Mouse (Mus musculus) activated CD4-positive, CD25-positive, alpha-beta regulatory T cell (primary cell): ENCODE data around the gene Cep170b. TPM values are rescaled to one million over a fixed set of nuclear protein-coding genes. Genes with fewer than 3 reads are reported as not detected.

ENCODE experiments used
- polyA plus RNA-seq, 2 experiments: library from polyadenylated mRNA; unstranded; fragments of 100-300 nt; shearing (Covaris generic); gene quantifications; one replicate each; pipeline ENCODE4 v1.2.1; 2017

The Cep170b gene
- 1 to 10 TPM; 7.2 to 9.7 TPM for polyA plus RNA-seq

GRCm38 (mm10) chr12:112720216-112720615 is at the start of gene Cep170b:
Gene Cep170b (plus strand): TSS chr12:112720455.

DNA sequence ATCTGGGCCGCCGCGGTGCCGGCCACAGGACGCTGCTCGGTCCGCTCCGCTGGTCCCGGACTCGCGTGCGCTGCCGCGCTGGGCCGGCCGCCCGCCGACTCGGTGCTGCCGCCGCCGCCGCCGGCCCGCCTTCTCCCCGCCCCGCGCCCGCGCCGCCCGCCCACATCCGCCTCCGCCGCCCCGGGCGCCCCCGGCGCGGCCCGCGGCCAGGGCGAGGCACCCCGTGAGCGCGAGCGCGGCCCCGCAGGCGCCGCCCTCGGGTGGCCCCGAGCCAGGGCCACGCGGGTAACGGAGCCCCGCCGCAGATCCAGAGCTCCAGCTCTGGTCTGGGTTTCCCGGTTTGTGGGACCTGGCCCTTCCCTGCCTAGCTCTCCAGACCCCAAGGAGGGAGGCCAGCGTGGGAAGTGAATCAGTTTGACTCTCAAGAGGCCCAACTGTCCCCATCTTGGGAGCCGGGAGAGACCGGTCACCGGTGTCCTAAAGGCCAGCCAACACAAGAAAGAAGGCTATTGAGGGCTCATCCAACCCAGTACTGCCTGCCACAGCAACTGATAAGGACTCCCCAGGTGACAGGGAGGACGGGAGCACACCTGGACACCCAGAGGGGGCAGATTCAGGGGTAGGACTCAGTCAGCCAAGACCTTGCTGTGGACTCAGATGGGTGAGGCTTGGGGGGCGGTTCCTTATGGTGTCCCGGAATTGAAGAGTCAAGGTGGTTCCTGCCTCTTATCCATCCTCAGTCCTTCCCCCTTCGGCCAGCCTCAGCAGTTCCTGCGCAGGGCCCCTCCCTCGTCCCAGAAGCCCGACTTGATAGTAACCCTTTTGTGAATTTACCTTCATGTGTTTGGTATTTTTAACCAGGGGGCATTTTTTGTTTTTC is 45.9 kb upstream of the Cep170b start, which contains the start of gene Akt1:
TSS of gene Akt1 (minus strand) at position 753 of the 880 bp plus-strand sequence.

DNA sequence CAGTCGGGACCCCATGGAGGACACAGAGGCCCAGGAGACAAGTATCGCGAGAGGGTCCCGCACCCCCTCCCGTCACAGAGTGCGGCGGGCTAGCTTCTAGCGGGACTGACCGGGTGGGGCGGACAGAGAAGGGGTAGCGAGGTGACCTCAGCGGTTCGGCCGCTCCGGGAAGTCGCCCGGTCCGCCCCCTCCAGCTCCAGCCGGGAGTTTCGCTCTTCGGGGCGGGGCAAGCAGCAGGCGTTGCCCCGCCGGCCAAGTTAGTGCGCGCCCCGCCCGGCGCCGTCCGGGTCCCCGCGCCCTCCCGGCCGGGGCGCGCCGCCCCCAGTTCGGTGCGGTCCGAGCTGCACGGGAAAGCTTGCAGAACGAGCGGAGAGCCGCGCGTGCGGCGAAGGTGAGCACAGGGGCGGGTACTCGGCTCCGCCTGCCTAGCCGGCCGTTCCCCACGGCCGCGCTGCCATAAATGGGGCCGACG is 41.7 kb upstream of the Cep170b start, which contains the start of gene Zbtb42:
TSS of gene Zbtb42 (plus strand) at position 274 of the 472 bp plus-strand sequence.

DNA sequence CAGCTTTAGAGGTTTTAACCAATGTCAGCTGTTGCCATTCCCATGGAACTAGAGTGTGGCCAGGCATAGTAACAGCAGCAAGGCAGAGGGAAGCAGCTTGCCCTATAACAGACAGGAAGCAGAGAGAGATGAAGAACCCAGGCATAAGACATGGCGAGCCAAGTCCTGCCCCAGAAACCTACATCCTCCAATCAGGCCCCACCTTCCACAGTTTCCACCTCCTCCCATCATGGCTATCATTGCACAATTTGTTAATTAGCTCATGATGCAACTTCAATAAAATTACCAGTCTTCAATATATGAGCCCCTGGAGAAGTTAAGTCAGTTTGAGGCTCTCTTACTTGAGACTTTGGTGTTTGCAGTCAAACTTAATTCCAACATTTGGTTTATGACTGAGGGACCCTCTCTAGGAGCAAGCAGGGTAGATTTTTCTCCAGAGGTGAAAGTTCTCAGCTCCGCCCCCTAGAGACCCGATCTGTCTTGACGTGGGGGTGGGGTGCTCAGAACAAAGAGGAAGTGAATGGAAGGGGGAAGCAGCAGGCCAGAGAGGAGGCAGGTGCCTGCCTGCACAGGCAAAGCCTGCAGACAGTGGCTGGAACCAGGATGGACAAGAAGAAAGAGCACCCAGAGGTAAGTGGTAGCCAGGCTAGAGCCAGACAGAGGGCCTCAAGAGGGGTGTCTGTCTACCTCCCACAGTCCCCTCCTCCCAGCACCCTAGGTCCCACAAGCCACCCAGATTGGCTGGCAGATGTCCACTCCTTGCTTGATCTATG is 40.1 kb downstream of the Cep170b start, which contains the start of gene Pld4:
TSS of gene Pld4 (plus strand) at position 502 of the 773 bp plus-strand sequence.

Other genes starting within 250 kb of the Cep170b start
- not detected for gene A530016L24Rik, start 231.0 kb upstream of the Cep170b start, polyA plus RNA-seq
- gene Tmem179, start 203.7 kb upstream of the Cep170b start, polyA plus RNA-seq = under 1 TPM in 1 of 2 experiments, not detected in 1; 0.10 TPM
- gene Inf2, start 131.7 kb upstream of the Cep170b start, polyA plus RNA-seq = 10 to 100 TPM; 11.5 to 12.0 TPM
- gene Adssl1, start 100.4 kb upstream of the Cep170b start, polyA plus RNA-seq = 1 to 10 TPM in 1 of 2 experiments, under 1 TPM in 1; 0.87 to 1.9 TPM
- 10 to 100 TPM; 39.7 to 49.1 TPM for gene Siva1, start 75.8 kb upstream of the Cep170b start, polyA plus RNA-seq
- 100 to 1,000 TPM; 147 to 189 TPM for gene Akt1, start 45.6 kb upstream of the Cep170b start, polyA plus RNA-seq
- 1 to 10 TPM; 1.6 to 6.0 TPM for gene Zbtb42, start 41.6 kb upstream of the Cep170b start, polyA plus RNA-seq
- 10 to 100 TPM in 1 of 2 experiments, 1 to 10 TPM in 1; 3.1 to 11.5 TPM for gene Pld4, start 40.2 kb downstream of the Cep170b start, polyA plus RNA-seq
- gene Ahnak2, start 82.2 kb downstream of the Cep170b start, polyA plus RNA-seq = not detected
- gene Clba1, start 88.5 kb downstream of the Cep170b start, polyA plus RNA-seq = under 1 TPM in 1 of 2 experiments, not detected in 1; 0.80 TPM
- 10 to 100 TPM; 66.6 to 83.4 TPM for gene Cdca4, start 109.0 kb downstream of the Cep170b start, polyA plus RNA-seq
- 10 to 100 TPM; 29.2 to 34.1 TPM for gene Gpr132, start 147.8 kb downstream of the Cep170b start, polyA plus RNA-seq
- gene Jag2, start 209.3 kb downstream of the Cep170b start, polyA plus RNA-seq = 1 to 10 TPM; 1.1 to 2.1 TPM
- 10 to 100 TPM; 53.5 to 60.1 TPM for gene Nudt14, start 221.7 kb downstream of the Cep170b start, polyA plus RNA-seq